Mouse (Mus musculus): ENCODE results near the gene Sik1. TPM values are rescaled to one million over a fixed set of nuclear protein-coding genes. Genes with fewer than 3 reads are reported as not detected.

Gene Sik1
- polyA plus RNA-seq, 1 experiment from 2014 or later = 11.2 TPM

DNA sequence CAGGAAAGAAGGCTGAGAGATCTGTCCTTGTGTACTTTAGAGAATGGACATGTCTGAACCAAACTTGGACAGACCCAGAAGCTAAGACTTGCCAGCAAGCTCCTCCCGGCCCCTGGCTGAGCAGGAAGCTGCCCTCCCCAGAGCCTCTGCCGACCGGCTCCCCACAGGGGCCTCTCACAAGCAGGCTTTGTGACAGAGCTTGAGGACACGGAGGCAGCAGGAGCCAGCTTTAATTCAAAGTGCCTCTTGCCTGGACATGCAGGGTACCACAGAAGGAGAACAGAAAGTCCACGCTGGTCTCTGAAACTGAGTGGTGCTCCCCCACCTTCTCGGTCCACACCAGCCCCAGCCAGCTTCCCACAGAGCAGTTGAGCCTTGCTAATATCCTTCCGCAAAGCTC is 21.9 kb downstream of the Sik1 start:
- Histone ChIP-seq H3K4me2 (no peak overlapping the region), H3K9ac (ENCODE audit: low read depth, low read length) (no peak overlapping the region)

DNA sequence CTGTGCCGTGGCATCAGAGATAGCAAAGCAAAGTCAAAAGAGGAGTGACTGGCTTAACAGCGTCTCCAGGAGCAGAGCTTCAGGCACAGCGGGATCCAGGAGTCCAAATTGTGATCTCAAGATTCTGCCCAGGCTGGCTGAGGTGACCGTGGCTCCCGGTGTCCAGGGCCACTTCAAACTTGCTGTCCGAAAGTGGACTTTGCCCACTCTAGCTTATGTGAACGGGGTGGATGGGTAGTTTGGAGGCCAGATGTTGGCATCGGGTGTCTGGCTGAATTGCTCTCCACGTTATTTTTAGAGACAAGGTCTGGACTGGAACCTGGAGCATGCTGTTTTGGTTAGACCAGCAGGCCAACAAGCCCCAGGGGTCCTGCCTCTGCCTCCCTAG is 23.0 kb downstream of the Sik1 start:
- peaks cover 8% of the 10 kb centered on the region for H3K4me1 ChIP-seq (replicated peaks; ENCODE audit: control insufficient read depth, insufficient read depth, low read length)
- no peaks in the 10 kb centered on the region for H3K36me3 ChIP-seq (ENCODE audit: control insufficient read depth, insufficient read depth, low read length)
- no peak overlapping the region for H3K4me2 ChIP-seq
- H3K4me3 ChIP-seq (ENCODE audit: low read depth, low read length) = no peak overlapping the region
- H3K27me3 ChIP-seq (replicated peaks; ENCODE audit: control insufficient read depth, insufficient read depth, low read length) = no peaks in the 10 kb centered on the region
- WGBS = 84% methylated on average over 9 of the region's 9 CpGs
- DNase-seq (ENCODE audit: low spot score) (no peak), ATAC-seq (replicated peaks; ENCODE audit: low FRiP score) (no peak)
- H3K9ac ChIP-seq (ENCODE audit: low read depth, low read length) = no peak overlapping the region
- no peak overlapping the region for H3K27ac ChIP-seq (ENCODE audit: low read depth, low read length)
- H3K9me3 ChIP-seq (ENCODE audit: control insufficient read depth, low read length) = no peaks in the 10 kb centered on the region

More for the DNA sequence above, 21.9 kb downstream of the Sik1 start:
- Histone ChIP-seq H3K4me1 (replicated peaks; ENCODE audit: control insufficient read depth, insufficient read depth, low read length) (peaks cover 6% of the 10 kb centered on the region), H3K36me3 (ENCODE audit: control insufficient read depth, insufficient read depth, low read length) (no peaks in the 10 kb centered on the region), H3K27ac (ENCODE audit: low read depth, low read length) (no peak overlapping the region), H3K4me3 (ENCODE audit: low read depth, low read length) (no peak overlapping the region), H3K27me3 (replicated peaks; ENCODE audit: control insufficient read depth, insufficient read depth, low read length) (no peaks in the 10 kb centered on the region), H3K9me3 (ENCODE audit: control insufficient read depth, low read length) (no peaks in the 10 kb centered on the region)
- WGBS = 30% methylated on average over 7 of the region's 7 CpGs
- DNase-seq (ENCODE audit: low spot score) = no peak
- ATAC-seq (replicated peaks; ENCODE audit: low FRiP score) = no peak

DNA sequence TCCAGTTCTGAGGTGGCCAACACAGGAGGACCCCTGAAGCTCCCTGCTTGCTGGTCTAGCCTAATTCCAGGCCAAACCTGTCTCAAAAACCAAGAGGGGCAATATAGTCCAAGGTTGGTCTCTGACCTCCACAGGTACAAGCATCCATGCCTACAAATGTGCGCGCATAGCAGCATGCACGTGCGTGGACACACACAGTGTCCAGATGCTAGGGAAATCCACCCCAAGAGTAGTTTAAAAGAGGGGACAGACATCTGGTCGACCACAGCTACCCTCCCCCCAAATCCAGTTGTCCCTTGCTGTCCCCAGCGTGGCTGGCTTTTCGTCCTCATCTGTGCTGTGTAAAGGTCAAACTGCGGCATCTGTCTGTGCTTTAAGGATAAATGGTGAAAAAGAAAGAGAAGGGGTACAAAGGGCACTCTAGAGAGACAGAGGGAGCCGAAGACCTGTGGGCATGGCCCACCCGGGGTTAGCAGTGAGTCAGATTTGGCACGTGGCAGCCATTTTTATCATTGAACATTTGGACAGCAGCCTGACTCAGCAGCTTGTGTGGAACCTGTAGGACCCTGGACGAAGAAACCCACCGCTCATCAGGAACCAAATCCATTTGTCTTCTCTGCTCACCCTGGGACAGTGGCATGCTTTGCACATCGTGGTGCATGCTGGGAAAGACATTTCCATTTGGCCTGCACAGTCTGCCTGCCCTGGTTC is 23.6 kb downstream of the Sik1 start:
- no peak overlapping the region for H3K4me2 ChIP-seq
- no peak for ATAC-seq (replicated peaks; ENCODE audit: low FRiP score)
- 81% methylated on average over 14 of the region's 14 CpGs for WGBS

DNA sequence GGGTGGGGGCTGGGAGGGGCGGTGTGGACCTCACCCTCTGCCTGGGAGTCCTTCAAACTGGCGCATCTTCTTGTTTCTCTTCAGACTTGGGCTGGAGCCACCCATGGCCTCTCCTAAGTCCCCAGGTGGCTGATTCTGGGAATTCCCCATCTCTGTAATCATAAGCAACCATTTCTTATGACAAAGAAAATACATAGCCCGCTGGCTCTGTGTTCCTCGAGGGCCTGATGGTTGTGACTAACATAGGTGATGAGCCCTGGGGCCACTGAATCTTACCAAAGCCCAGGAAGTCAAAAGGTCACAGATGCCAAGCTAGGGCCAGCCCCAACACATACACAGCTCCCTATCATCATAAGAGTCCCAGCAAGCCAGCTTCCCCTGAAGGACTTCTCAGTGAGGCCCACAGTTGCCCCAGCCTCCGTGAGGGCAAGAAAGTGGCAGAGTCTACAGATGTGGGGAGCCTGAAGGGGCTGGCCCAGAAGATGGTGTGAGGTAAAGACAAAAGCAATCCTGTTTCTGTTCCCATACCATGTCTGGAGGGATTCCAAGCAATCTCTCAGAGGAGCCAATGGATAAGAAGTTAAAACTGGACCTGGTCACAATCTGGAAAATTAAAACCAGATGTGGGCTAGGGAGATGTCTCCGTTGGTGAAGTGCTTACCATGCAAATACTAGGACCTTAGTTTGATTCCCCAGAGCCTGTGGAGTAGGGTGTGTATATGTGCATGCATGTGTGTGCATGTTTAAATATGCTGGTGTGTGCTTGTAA is 24.3 kb downstream of the Sik1 start:
- Histone ChIP-seq H3K27ac (ENCODE audit: low read depth, low read length) (no peak overlapping the region), H3K27me3 (replicated peaks; ENCODE audit: control insufficient read depth, insufficient read depth, low read length) (no peaks in the 10 kb centered on the region), H3K4me2 (no peak overlapping the region), H3K9ac (ENCODE audit: low read depth, low read length) (no peak overlapping the region), H3K36me3 (ENCODE audit: control insufficient read depth, insufficient read depth, low read length) (no peaks in the 10 kb centered on the region), H3K4me1 (replicated peaks; ENCODE audit: control insufficient read depth, insufficient read depth, low read length) (peaks cover 8% of the 10 kb centered on the region), H3K4me3 (ENCODE audit: low read depth, low read length) (no peak overlapping the region), H3K9me3 (ENCODE audit: control insufficient read depth, low read length) (no peaks in the 10 kb centered on the region)
- 74% methylated on average over 6 of the region's 6 CpGs for WGBS
- ATAC-seq (replicated peaks; ENCODE audit: low FRiP score) (no peak), DNase-seq (ENCODE audit: low spot score) (no peak)

More for the DNA sequence above, 23.6 kb downstream of the Sik1 start:
- Histone ChIP-seq H3K36me3 (ENCODE audit: control insufficient read depth, insufficient read depth, low read length) (no peaks in the 10 kb centered on the region), H3K27me3 (replicated peaks; ENCODE audit: control insufficient read depth, insufficient read depth, low read length) (no peaks in the 10 kb centered on the region), H3K9me3 (ENCODE audit: control insufficient read depth, low read length) (no peaks in the 10 kb centered on the region), H3K4me1 (replicated peaks; ENCODE audit: control insufficient read depth, insufficient read depth, low read length) (peaks cover 8% of the 10 kb centered on the region), H3K9ac (ENCODE audit: low read depth, low read length) (no peak overlapping the region), H3K27ac (ENCODE audit: low read depth, low read length) (no peak overlapping the region), H3K4me3 (ENCODE audit: low read depth, low read length) (no peak overlapping the region)
- no peak for DNase-seq (ENCODE audit: low spot score)

DNA sequence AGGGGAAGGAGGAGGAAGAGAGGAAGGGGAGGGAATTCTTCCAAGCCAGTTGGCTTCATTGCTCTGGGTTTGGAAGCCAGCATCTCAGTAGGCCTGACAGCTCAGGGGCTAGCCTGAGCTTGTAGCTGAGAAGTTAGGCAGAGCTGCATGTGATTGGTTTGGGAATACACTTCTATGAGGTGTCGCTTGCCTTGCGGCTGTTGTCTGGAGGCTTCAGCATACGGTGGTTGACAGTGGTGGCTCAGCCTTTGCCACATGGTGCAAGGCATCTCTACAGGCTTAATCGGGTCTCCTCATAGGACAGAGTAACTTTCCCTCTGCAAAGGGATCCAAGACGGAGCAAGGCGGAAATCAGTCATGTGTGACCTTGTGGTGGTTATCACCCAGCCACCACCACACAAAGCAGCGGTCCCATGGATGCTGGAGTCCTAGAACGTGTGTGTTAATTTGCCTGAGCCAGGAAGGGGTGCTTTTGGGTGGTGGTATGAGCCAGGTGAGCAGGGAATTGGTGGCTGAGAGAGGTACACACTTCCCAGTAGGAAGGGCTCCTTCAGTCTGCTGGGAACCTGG is 25.0 kb downstream of the Sik1 start:
- 85% methylated on average over 8 of the region's 8 CpGs for WGBS
- no peaks in the 10 kb centered on the region for H3K27me3 ChIP-seq (replicated peaks; ENCODE audit: control insufficient read depth, insufficient read depth, low read length)
- H3K4me3 ChIP-seq (ENCODE audit: low read depth, low read length) = no peak overlapping the region
- no peaks in the 10 kb centered on the region for H3K36me3 ChIP-seq (ENCODE audit: control insufficient read depth, insufficient read depth, low read length)
- H3K4me1 ChIP-seq (replicated peaks; ENCODE audit: control insufficient read depth, insufficient read depth, low read length) = peaks cover 8% of the 10 kb centered on the region
- ATAC-seq (replicated peaks; ENCODE audit: low FRiP score) (no peak), DNase-seq (ENCODE audit: low spot score) (no peak)
- no peaks in the 10 kb centered on the region for H3K9me3 ChIP-seq (ENCODE audit: control insufficient read depth, low read length)
- H3K27ac ChIP-seq (ENCODE audit: low read depth, low read length) = no peak overlapping the region
- H3K9ac ChIP-seq (ENCODE audit: low read depth, low read length) = no peak overlapping the region
- no peak overlapping the region for H3K4me2 ChIP-seq

DNA sequence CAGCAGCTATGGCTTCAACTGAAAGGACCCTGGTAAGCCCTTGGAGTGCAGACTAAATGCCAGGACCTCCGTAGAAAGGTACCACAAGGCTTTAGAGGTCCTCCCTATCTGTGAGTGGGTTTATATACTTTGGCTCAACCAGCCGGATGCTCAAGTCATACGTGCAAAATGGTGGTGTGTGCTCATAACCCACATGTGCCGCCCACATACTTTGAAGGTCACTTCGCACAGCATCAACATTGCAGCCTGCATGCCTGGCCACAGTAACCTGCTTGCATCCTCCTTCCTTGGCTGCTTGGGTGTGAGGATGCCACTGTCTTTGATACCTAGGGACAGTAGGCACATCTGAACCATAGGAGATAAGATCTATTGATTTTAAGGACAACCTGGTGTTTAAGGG is 26.7 kb downstream of the Sik1 start:
- ATAC-seq (replicated peaks; ENCODE audit: low FRiP score) (no peak), DNase-seq (ENCODE audit: low spot score) (no peak)
- Histone ChIP-seq H3K27me3 (replicated peaks; ENCODE audit: control insufficient read depth, insufficient read depth, low read length) (no peaks in the 10 kb centered on the region), H3K27ac (ENCODE audit: low read depth, low read length) (no peak overlapping the region), H3K4me1 (replicated peaks; ENCODE audit: control insufficient read depth, insufficient read depth, low read length) (peaks cover 5% of the 10 kb centered on the region; the same call in 1 of the 2 replicates), H3K36me3 (ENCODE audit: control insufficient read depth, insufficient read depth, low read length) (no peaks in the 10 kb centered on the region), H3K4me2 (no peak overlapping the region), H3K4me3 (ENCODE audit: low read depth, low read length) (no peak overlapping the region), H3K9ac (ENCODE audit: low read depth, low read length) (no peak overlapping the region), H3K9me3 (ENCODE audit: control insufficient read depth, low read length) (no peaks in the 10 kb centered on the region)
- 93% methylated on average over 5 of the region's 5 CpGs for WGBS

DNA sequence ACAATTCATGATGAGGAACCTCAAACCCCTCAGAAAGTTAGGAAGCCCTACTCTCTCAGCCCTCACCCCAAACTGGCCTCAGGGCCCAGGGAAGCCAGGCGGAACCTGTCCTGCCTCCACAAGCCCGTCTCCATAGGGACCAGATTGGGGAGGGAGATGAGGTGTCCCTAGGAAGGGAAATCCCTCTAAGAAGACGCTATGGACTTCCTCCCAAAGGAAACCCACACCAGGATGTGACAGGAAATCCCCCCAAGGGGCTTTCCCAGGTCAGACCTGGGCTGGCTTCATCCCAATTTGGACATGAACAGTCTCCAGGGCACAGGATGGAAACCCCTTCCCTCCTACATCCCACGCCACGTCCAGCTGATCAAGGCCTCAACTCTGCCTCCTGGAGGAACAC is 27.5 kb downstream of the Sik1 start:
- H3K4me3 ChIP-seq (ENCODE audit: low read depth, low read length) = no peak overlapping the region
- no peak for DNase-seq (ENCODE audit: low spot score)
- H3K27ac ChIP-seq (ENCODE audit: low read depth, low read length) = no peak overlapping the region
- H3K9me3 ChIP-seq (ENCODE audit: control insufficient read depth, low read length) = no peaks in the 10 kb centered on the region
- 60% methylated on average over 5 of the region's 5 CpGs for WGBS
- no peaks in the 10 kb centered on the region for H3K27me3 ChIP-seq (replicated peaks; ENCODE audit: control insufficient read depth, insufficient read depth, low read length)
- no peak for ATAC-seq (replicated peaks; ENCODE audit: low FRiP score)
- H3K4me2 ChIP-seq = no peak overlapping the region
- H3K36me3 ChIP-seq (ENCODE audit: control insufficient read depth, insufficient read depth, low read length) = no peaks in the 10 kb centered on the region
- H3K9ac ChIP-seq (ENCODE audit: low read depth, low read length) = no peak overlapping the region
- 0 out of 2 replicates have a peak, but pooled peaks cover 5% of the 10 kb centered on the region for H3K4me1 ChIP-seq (replicated peaks; ENCODE audit: control insufficient read depth, insufficient read depth, low read length)

DNA sequence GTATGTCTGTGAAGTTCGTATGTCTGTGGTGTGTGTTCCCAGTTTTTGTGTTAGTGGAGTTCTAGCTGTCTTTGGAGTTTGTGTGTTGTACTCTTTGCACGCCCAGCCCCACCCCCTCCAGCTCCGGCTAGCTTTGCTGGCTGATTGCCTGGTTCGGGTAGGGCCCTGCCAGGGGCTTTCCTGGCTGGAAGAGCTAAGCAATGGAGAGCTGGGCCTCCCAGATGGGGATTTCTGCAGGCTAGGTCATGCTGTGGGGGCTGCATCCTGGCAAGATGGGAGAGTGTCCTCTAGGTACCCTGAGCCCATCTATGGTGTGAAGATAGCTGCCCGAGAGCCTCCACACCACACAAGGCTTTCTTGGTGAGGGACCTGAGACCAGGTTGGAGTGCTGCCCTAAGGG is 28.4 kb downstream of the Sik1 start:
- H3K9ac ChIP-seq (ENCODE audit: low read depth, low read length) = no peak overlapping the region
- H3K4me2 ChIP-seq = no peak overlapping the region
- ATAC-seq (replicated peaks; ENCODE audit: low FRiP score) (no peak), DNase-seq (ENCODE audit: low spot score) (no peak)
- no peak overlapping the region for H3K27ac ChIP-seq (ENCODE audit: low read depth, low read length)
- H3K9me3 ChIP-seq (ENCODE audit: control insufficient read depth, low read length) = no peaks in the 10 kb centered on the region
- H3K36me3 ChIP-seq (ENCODE audit: control insufficient read depth, insufficient read depth, low read length) = no peaks in the 10 kb centered on the region
- H3K4me3 ChIP-seq (ENCODE audit: low read depth, low read length) = no peak overlapping the region
- H3K27me3 ChIP-seq (replicated peaks; ENCODE audit: control insufficient read depth, insufficient read depth, low read length) = no peaks in the 10 kb centered on the region
- H3K4me1 ChIP-seq (replicated peaks; ENCODE audit: control insufficient read depth, insufficient read depth, low read length) = 0 out of 2 replicates have a peak, but pooled peaks cover 2% of the 10 kb centered on the region
- 62% methylated on average over 5 of the region's 5 CpGs for WGBS
